Mouse (Mus musculus): Measurements from ENCODE around the gene Lrrc1.

Lrrc1 gene

DNA sequence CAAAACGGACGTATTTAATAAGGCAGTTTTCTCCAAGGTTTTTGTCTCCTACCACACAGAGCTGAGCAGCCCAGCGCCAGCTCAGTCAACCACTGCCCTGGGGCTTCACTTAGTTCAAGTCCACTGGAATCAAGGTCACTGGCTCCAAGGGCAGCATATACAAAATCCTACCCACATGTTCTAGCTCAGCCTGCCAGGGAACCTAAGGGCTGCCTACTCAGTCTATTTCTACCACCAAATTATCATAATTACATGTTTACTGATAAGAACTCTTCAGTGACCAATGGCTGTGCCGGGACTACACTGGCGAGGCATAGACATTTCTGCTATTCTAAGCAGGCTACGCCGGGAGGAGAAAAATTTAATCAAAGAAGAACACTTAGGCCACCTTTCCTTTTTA lies 80.8 kb downstream of the Lrrc1 start:
- no peak for DNase-seq (ENCODE audit: low spot score)

DNA sequence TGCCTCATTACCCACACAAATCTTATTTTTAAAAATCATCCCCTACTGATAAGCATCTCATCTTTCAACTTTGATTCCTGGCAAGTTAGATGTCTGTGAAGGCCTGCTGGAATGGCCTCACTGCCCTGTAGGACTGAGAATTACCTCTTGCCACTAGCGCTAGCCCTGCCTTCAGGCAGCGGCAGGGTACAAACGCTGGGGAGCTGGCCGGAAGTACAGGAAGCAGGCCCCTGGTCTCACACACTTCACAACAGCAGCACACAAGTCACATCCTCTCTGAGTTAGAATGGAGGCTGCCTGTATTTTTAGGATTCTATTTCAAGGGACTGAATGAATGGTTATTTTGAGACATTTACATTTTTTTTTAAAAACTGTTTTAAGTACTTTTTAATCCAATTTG lies 81.5 kb downstream of the Lrrc1 start:
- no peak for DNase-seq (ENCODE audit: low spot score)

DNA sequence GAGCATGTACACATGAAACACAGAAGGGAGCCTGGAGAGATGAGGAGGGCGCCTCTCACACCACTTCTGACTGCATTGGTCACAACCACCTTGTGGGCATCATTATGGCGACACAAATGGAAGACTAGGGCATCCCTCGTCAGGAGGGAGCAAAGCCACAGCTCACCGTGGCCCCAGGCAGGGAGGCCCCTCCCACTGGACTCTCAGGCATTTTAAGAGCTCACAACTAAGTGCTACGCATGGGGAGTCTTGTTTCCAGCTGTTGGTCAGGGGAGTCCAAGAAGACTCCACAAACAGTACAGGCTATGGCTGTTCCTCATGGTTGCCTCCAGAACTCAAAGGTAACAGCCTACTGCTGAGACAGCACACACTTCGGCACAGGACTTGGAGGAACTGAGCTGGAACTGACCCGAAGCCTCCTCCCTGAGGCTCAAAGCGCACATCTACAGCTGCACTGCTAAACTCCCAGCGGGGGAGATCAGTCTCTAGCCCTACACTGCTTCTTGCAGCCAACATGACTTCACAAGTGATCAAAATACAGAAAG lies 83.2 kb downstream of the Lrrc1 start:
- no peak for DNase-seq (ENCODE audit: low spot score)

DNA sequence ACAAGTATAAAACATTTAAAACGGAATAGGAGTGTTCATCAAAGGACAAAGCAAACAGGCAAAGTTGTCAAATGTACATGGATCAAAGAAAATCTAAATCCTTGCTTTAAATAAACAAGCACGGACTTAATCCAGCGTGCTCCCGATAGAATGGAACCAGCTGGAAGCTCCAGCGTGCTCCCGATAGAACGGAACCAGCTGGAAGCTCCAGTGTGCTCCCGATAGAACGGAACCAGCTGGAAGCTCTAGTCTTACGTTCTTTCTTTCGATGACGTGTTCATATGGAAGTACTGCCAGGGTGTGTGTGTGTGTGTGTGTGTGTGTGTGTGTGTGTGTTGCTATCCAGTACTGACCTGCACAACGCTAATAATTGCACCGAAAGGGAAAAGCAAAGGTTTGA lies 84.3 kb downstream of the Lrrc1 start:
- no peak for DNase-seq (ENCODE audit: low spot score)

DNA sequence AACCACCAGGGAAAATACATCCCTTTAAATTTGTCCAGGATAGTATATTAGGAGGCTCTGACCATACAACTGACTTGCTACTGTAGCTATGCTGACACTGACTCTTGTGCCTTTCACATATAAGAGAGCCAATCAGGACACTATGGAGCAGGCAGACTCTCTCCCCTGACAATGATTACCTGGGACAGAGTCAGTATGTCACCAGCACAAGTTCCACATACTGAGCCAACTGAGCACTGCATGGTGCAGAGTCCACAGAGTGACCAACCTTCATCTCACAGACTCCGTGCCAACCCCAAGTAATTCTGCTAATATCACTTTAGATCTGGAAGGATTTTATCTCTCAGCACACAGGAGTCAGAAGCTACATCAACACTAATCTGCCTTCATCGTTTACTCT lies 85.3 kb downstream of the Lrrc1 start:
- DNase-seq (ENCODE audit: low spot score) = no peak

DNA sequence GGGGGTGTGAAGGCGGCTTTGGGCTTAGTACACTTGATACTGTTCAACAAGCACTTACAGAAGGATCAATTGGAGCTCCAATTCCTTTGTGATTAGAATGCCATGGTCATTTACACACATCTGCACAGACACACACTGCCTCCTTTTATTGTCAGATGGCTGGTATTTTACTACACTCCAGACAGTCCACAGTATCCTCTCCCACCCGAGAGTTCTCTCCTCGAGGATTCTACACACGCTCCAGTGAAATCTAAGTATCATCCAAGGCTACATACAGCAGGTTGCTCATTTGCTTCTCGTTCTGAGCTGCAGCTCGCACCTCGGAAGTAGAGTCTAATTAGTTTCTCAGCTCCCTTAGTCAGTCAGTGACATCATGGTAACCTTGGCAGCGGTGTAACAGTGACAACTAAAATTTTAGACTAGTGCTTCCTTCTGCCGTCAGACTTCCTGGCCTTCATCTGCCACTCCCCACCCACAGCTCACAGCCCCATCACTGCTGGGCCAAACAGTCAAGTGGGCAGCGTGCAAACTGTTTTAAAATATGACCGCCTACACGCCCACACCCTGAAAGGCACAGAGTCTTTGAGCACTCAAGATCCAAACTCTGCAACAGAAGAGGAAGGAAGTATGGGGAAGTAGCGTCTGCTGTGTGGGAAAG lies 88.4 kb downstream of the Lrrc1 start:
- DNase-seq (ENCODE audit: low spot score) = no peak

DNA sequence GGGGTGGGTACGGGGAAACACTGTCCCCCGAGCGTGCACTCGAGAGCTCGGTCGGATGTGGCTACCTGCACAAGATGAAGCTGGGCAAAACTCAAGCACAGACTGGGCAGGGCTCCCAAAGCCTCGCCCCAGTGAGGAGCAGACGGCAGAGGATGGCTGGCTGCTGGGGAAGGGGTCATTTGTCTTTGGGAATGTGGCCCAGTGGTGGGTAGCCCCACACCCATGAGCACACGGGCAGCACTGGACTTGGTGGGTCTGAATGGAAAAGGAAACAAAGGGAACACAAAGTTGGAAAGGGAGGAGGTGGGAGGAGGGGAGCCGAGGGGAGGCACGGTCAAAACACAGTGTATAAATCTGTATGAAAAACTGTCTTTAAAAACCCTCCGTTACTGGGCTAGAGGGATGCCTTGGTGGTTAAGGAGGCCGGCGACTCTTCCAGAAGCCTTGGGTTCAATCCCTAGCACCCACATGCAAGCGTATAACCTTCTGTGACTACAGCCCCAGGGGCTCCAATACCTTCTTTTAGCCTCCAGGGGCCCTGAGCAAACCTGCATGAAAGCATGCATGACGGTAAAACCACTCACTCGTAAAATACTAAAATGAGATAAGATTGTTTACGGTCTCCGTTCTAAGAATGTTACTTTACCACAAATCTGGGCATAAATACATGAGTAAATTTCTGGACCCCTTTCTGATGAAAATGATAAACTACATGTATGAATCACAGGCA lies 89.1 kb downstream of the Lrrc1 start:
- no peak for DNase-seq (ENCODE audit: low spot score)

DNA sequence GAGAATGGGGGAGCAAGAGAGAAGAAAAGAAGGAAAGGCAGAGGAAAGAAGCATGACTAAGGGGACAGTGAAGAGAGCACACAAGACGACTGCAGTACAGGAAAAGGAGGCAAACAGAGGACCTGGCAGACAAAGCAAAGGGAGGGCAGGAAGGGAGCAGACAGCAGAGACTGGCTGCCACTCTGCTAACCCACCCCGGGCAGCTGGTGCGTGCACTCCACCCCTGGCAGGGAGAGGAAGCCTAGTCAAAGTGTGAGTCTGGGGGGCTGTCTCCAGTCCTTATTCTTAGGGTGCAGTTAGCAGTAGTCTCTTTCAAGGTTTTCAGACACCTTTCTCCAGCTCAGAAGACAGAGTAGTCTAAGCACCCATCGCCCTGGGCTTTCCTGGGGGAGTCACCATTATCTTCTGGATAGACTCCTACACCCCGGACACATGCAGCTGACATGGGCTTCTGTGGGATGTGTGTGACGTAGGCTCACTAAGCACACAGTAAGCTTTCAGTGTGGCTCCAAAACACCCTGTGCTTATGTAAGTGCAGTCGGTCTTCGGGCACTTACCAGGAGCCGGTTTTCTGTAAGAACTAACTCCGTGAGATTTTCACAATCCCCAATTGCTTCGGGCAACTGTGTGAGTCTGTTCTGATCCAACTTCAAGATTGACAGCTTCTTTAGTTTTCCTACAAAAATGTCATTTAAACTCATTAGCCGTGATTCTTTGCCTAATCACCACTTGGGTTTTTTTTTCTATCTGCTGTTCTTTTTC lies 92.4 kb downstream of the Lrrc1 start:
- no peak for DNase-seq (ENCODE audit: low spot score)

DNA sequence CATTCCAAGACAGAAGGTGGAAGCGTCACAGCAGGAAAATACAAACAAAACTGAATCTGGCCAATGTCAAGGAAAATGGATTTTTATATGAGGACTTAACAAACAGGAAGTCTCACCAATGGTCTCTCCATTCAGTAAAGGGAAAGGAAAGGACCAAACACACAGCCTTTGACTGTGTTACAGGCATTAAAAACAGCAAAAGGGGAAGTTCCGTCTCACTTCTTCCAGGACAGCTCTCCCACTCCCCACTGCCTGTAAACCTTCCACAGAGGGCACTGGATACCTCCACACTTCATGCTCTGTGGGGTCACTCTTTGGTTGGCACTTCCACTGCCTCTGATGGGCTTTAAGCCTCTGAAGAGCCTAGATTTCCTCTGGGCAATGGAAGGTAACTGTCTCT lies 94.2 kb downstream of the Lrrc1 start:
- no peak for DNase-seq (ENCODE audit: low spot score)

DNA sequence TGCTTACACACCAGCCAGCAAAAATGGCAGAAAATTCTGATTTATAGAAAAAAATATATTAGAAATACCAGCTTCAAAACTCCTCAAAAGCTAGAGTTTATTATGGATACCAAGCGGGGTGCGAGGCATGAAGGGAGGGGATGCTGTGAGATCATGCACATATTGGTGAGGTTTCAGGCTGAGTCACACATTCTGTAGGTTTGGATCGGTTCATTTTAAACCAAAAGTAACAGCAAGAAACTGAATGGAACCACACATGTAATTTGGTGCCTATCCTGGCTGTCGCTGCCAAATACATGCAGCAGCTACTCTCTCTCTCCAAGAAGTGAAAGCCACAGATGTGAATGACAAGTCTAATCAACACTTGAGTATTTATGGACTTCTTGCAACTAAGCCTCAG lies 99.8 kb downstream of the Lrrc1 start:
- DNase-seq (ENCODE audit: low spot score) = no peak

DNA sequence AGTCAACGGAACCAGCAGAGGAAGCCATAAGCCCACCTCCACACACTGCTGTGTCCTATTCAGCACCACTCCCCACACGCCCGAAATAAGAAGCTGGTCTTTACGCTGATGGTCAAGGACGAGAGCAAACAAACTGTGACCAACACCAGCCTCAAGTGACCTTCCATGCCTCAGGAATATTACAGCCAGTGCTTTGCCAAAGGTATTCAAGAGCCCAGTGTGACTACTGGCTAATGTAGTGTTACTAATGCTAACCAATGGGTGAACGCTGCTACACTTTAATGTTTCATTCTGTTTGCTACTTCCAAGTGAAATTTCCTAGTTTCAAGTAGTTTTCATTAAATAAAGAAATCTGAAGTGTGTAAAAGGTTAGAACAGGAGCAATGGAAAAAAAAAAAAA lies 105.3 kb downstream of the Lrrc1 start:
- DNase-seq (ENCODE audit: low spot score) = no peak

DNA sequence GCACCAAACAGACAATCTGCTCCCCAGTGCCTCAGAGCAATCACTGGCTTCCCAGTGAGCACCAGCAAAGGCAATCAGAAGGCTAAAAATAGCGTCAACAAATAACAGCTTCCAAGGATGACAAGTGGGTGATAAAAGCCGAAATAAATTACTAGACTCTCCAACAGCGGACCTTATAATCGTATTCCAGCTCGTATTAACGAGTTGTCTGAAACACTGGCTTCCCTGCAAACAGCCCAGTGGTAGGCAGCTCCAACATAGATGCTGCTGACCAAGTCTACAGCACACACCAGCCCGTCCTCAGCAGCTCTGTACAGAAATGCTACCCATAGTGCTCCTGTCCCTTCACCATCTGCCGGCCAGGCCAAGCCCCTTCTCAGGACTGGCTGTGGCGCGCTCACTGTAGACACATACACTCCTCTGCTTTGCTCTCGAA lies 105.8 kb downstream of the Lrrc1 start:
- no peak for DNase-seq (ENCODE audit: low spot score)

DNA sequence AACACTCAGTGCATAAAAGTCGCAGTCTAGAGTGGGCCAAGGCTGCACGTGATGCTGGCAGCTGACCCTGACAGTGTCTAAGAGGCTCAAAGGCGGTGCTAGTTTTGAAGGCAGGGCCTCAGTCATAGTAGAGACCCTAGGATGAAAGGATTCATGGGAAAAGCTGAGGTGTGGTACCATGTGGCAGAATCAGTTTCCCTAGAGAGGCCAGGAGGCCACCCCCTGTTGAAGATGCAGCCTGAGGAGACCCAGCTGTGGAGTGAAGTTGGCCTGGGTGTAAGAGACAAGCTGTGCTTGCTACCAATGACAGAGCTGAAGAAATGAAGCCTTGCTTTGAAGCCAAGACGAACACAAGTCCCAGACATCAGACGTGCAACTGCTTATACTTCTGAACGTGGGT lies 107.5 kb downstream of the Lrrc1 start:
- no peak for DNase-seq (ENCODE audit: low spot score)

DNA sequence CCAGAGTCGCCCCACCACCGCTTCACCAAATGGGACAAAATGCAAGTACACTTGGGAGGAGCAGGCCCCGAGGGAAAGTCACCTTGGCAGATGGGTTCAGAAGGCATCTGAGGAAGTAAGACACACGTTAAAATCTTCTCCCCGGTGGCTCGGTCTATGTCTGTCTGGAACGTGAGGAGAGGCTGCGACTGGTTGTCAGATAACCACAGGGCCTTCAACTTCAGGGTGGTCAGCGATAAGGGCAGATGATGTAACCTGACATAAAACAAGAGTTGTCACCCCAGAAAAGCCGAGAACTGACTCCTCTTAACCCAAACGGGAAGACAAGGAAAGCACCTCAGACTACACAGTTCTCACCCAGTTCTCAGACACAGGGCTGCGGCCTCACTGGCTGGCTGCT lies 109.7 kb downstream of the Lrrc1 start:
- DNase-seq (ENCODE audit: low spot score) = no peak

DNA sequence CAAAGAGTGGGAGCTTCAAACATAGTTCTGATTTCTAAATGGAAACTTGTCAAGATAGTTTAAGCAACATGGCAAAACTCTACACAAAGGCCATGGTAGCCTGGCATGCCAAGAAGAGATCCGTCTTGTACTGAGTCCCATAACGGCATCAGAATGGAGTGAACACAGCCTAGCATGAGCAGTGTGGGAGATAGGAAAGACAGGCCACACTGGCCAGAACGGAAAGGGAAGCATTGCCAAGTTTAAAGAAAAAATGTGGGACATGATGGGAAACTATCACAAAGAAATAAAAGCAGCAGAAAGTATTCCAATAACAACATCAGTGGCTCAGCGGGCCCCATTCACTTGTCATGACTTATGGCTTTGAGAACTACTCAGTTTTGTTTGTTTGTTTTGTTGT lies 111.2 kb downstream of the Lrrc1 start:
- DNase-seq (ENCODE audit: low spot score) = no peak

DNA sequence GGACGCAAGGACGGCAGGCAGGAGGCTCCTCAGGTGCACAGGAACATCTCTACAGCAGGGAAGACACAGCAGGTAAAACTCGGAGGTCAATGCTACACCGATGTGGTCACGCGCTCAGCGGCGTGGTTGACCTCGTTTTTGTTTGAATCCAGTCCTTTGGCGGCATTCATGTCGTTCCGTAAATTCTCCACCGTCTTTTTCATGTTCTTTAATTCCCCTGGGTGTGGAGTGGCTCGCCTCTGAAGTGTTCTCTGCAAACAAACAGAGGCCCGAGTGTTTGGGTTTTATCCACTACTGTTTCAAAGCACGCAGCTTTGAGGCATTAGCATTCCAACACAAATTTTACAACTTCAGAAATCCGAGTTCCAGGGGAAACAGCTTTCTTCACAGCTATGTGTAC lies 112.6 kb downstream of the Lrrc1 start:
- DNase-seq (ENCODE audit: low spot score) = no peak

DNA sequence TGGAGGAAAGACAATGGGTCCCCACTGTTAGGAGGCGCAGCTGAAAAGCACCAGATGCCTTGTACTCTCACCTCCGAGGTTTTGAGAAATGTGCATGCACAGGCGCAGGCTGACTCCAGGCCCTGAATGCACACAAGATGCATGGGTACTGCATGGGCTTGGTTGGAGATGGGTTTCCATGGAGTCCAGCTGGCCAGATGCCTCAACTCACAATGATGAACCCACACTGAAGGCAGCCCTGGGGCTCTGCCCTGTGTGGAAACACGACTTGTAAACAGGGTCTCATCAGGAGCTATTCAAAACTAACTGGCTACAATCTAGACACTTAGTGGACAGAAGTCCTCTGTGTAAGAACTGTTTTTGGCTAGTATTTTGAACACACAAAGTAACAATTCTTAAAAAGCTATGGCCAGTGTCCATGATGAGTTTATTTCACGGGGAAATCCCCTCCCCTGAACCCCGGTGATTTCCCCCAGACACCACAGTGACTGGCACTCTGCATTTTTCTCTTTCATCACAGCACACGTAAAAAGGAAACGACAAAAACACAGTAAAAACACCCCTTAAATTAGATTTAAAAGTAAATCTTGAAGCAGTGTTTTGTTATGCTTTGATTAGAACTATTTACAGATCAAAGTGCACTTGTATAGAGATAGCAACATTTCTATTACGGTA lies 114.1 kb downstream of the Lrrc1 start:
- DNase-seq (ENCODE audit: low spot score) = no peak

DNA sequence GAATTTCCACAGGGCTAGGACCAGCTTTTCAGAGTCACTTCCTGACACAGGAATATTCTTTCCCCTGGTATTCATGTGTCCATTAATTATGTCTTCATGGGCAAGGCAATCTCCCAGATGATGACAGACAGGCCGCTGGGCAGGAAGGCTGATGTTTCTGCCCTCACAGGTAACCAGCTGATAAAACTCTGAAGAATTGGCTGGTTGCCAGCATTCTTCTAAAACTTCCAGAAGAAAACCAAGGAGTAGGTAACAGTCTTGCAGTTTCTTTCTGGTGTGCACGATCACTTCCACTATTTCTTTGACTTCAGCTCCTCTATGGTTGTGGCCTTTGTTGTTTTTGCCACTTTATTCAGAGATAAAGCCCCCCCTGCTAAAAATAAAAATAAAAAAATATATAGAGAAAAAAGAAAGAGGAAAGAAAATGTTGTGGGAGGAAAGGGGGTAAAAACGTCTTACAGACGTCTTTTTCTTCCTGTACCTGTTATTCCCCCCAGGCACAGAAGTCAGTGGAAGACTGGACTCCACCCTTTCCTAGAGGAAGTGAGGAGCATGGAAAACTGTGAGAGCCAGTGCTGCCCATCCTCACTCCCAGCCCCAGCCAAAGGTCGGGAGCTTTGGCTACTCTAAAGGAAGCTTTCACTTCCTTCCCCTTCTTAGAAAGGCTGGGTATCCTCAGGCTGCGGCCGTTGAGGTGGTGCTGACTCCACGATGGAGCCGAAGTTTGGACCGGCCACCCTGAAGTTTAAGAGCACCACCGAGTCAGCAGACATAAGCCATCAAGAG lies 115.2 kb downstream of the Lrrc1 start:
- no peak for DNase-seq (ENCODE audit: low spot score)

DNA sequence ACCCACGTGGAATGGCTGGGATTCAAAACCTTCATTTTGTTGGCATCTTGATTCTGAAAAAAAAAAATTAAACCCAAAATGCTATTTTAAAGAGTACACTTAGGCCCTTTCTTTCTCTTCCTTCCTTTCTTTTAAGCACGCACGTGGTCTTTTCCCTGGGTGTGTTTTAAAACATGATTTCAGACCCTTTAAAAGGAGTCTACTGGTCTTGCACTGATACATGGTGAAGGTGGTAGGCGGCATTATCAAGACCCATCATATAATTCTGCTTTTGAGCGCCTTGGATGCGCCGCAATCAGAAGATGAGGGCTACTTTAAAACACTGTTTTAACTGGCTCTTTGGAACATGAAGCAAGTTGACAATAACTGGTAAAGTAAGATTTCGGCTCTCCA lies 115.9 kb downstream of the Lrrc1 start:
- no peak for DNase-seq (ENCODE audit: low spot score)

DNA sequence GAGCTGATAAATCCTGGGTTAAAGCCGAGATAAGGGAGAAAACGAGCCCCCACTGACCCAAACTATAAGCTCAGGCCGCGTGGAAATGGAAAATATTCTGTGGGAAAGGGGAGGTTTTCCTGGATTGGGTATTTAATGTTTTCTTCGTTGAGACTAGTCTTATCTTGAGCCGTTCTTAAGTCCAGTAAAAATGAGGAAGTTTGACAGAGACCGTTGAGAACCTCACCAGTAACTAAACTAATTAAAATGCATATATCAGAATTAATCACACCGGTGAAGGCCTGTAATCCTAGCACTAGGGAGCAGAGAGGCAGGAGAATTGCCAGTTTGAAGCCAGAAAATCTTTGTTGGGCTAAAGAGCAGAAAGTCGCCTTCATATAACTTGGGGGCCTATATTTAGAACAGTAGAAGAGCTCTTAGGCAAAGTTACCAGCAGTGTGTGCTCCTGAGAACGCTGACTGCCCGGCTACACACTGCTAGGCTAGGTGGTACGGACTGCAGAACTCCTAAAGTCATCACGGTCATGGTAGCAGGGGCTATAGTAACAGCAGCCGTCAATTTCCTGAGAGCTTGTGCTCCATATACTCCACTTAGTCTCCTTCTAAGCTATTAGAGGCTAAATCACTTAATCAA lies 116.4 kb downstream of the Lrrc1 start:
- no peak for DNase-seq (ENCODE audit: low spot score)

All from urinary bladder, postnatal 10 days (tissue).